Mouse (Mus musculus) right cerebral cortex, adult 18-20 months (tissue): ENCODE measurements at regions not wholly inside any gene's neighbourhood (a gene's known extent, or its start where the extent isn't known, plus 50 kb on each side); places are given as distances from the start of the nearest gene placed in this dataset.
"Not testable (repeated sequence)": the region's sequence is repeated elsewhere in the genome, so short reads cannot be mapped to it uniquely, and the experiment has no call there.

Experiments
- DNase-seq: peaks from one replicate; pipeline ENCODE4 v3.0.0; 2022; ENCODE audit warnings: mixed read lengths

- no peak for DNase-seq
Measured at GRCm38 (mm10) chr16:50533881-50534280, 57.1 kb downstream of the Ccdc54 start.

DNA sequence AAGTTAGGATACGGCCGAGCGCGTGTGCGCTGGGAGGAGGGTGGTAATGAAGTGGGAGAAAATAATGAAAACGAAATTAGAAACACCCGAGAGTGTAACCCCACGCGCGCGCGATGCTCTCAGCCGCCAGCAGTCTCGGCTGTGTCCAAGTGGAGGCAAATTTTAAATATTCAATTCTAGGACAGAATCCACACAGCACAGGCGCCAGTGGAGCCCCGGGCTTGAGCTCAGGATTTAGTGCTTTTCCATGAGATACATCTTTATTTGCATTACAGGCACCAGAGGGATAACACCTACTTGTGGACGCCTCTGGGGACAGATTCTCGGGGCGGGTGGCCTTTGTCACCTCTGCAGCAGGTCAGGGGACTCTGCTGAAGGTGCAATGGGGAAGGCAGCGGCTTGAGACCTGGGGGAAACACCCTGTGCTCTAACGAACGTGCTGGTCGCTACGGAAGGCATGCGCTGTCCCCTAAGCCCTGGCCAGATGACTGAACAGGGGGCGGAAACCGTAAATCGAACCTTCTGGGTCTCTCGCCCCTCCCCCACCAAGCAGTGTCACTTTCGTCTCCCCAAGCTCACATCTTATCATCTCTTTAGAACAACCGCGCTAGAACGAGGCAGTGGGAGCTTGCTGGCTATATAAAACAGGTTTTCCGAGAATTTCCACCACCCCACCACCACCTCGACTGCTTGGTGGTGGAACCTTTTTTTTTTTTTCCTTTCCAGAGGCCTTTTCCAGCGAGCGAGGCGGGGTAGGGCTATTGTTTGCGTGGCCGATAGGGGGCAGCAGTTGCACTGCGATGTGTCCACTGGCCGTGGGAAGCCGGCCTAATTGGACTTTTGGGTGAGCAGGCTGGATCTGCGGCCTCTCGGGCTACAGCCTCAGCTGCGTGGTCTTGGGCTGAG, 61.2 kb downstream of the Ccdc54 start:
- DNase-seq: peak; percentile 88

DNA sequence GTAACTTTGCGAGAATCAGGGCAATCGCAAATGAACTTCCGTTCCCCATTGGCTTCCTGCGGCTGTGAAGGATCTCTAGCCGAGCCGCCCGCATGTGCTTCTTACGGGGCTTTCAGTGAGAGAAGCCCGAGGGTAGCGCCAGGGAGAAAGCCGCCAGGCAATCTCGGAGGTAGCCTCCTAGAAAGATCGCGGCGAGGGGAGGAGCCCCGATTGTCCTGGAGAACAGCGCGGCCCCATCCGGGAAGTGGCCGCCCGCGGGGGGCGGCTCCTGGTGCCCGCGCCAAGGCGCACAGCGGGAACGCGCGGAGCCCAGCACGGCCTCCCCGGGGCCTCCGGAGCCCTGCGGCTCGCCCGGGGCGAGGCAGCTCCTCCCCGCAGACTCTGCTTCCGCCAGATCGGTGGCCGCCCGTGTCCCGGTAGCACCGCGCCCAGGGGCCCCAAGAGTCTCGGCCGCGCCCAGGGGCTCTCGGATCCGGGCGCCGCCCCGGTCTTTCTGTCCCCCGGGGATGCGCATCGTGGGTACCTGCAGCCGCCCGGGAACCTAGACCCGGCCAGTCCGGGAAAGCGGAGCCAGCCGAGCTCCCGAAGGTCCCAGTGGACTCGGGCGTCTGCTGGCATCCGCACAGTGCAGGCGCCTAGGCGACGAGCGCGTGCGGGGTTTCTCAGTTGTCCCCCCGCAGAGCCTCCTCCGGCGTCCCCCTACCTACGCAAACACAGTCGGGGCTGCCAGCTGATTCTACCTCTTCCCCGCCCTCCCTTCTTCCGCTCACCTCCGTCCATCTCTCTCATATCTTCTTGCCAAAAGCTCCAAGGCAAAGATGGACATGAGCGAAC, 62.1 kb downstream of the Ccdc54 start:
- DNase-seq: peak; percentile 71

- no peak for DNase-seq
Measured at GRCm38 (mm10) chr16:50528355-50528676, 62.6 kb downstream of the Ccdc54 start.

DNA sequence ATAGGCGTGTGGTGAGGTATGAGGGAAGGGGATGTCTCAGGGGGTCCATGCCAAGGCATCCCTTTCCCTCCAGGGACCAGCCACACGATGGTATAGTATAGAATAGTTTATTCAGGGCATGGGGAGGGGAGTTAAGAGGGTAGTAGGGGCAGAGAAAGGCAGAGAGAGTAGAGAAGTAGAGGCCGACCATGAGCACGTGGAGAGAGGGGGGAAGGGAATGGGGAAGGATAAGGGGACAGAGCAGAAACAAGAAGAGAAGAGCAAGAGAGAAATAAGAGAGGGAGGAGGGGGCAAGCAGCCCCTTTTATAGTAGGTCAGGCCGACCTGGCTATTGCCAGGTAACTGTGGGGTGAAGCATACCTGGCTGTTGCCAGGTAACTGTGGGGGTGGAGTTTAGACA, 64.0 kb downstream of the Ccdc54 start:
- DNase-seq: not testable (repeated sequence)

GRCm38 (mm10) chr16:50525934-50526366, 65.0 kb downstream of the Ccdc54 start:
- no peak for DNase-seq

- no peak for DNase-seq
Measured at GRCm38 (mm10) chr16:50525504-50525903, 65.5 kb downstream of the Ccdc54 start.

DNA sequence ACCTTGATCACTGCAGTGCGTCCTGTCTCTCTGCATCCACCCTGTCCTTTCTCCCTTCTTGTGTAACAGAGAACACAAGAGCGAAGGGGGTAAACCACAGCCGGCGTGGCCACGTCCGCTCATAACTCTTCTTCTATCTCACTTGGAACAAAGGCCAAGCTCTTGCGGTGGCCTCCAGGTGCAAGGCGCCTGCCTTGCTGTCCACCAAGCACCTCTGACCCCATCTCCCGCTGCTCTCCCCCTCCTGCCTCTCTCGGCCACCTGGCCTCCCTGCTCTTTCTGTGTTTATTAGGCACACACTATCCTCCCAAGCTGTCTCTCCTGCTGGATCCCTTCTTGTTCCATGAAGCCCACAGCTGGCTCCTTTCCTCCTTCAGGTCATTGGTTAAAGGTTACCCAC, 71.3 kb downstream of the Ccdc54 start:
- no peak for DNase-seq

GRCm38 (mm10) chr16:50516579-50516978, 74.4 kb downstream of the Ccdc54 start:
- DNase-seq: no peak

GRCm38 (mm10) chr16:50515039-50515438, 75.9 kb downstream of the Ccdc54 start:
- no peak for DNase-seq

- no peak for DNase-seq
Measured at GRCm38 (mm10) chr16:50512080-50512479, 78.9 kb downstream of the Ccdc54 start.

- DNase-seq: no peak
Measured at GRCm38 (mm10) chr16:50509529-50509895, 77.3 kb upstream of the Bbx start.

DNA sequence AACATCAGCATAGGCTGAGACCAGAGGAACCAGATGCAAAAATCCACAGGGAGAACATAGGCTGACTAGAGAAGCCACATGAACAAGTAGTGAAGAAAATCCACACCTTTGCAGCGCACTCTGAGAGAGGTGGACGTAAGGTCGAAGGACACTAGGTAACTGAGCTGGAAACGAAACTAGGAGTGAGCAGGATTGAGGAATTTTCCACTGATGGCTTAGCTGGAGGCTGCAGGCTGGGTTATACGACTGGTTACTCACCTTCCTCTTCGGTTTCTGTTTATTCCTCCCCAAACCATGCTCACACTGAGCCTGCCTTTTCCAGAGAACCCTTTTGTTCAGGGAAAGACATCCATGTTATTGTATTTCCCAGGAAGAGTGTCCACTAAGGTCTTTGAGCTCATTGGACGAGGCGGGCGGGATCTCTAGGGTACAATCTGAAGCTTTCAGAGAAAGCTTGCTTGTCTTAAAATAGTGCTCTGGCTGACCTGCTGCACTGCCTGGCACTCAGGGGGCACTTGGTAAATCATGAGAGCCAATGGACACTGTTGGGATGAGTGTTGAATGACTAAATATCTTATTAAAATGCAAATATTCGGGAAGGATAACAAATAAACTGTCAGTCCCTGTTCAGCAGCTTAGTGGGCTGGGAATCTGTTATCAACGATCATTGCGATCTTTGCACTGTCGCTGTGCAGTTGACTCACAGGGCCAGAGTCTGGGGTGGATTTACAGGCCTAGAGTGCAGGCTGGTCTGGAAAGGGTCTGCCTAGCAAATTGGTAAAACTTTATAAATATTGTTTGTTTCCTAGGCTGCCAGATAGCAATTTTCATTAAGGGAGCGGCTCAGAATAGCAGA, 76.7 kb upstream of the Bbx start:
- no peak for DNase-seq

DNA sequence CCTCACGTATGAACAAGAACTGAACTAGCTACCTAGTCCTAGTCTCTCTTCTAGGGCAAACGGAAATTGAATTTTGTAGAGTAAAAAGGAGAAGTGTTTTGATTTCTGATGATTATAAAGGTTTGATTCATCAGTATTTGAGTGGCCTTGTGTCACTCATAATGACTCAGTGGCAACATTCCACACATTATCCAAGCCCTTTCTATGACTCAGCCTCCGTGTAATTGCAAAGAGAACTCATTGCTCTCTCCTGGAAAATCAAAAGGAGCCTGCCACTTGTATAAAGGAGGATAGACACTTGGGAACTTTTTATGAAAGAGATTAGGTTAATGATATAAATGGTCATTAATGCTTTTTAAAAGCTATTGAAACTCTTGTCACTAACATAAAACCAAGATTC, 72.4 kb upstream of the Bbx start:
- DNase-seq: no peak

DNA sequence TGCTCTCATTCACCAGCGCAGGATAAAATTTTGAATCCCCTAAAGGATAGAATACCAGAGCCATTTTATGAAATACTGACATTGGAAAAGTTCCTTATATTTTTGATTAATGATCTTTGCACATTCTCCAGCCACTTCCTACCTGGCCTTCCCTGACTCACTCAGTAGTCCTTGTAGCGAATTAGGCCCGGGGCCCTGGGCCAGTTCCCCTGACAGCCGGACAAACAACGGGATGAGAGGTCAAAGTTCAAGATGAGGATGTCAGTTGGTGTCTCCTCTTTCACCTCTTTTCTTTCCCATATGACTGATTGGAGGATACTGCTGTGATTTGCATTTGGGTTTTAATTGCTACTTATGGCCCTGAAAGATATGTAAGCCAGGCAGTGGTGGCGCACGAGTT, 66.7 kb upstream of the Bbx start:
- no peak for DNase-seq

- DNase-seq: no peak
Measured at GRCm38 (mm10) chr16:50493662-50494061, 61.5 kb upstream of the Bbx start.

DNA sequence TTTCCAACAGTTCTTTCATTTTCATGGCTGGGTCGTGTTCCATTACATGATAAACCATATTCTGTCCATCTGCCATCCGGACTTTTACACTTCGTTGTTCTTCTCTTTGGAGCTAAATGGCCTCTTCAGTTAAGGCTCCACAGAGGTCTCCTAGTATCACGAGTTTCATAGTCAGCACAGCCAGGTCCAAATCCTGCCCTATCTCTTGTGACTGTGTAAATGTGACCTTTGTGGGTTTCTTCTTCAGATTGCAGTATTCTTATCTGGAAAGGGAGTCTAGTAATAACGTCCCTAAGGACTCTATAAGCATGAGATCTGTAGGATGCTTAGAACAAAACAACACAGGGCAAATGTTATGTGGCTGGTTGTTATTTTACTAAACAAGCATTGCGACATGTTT, 57.1 kb upstream of the Bbx start:
- DNase-seq: no peak

- no peak for DNase-seq
Measured at GRCm38 (mm10) chr16:50482360-50482786, 50.2 kb upstream of the Bbx start.
